Mouse (Mus musculus): ENCODE data around the gene Naa20.
A peak's percentile ranks its signal among the peaks of the same experiment; 100 is the strongest.

The Naa20 gene

DNA sequence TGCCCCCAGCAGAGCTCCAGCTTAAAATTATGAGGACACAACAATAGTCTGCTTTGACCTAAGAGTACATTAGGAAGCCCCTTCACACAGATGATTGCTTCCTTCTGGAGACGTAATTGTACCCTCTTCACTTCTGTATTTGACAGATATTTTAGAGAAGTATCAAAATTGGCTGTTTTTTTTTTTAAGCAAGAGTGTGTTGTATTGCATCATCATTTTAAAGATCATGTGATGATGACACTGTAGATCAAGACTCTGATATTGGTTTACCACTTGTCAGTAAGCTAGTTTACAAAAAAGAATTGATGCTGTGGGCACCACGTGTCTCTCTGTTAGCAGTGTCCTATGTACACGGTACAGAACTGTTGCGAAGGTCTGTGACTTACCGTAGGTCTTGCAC, 50.8 kb downstream of the Naa20 start:
- no peak for DNase-seq

DNA sequence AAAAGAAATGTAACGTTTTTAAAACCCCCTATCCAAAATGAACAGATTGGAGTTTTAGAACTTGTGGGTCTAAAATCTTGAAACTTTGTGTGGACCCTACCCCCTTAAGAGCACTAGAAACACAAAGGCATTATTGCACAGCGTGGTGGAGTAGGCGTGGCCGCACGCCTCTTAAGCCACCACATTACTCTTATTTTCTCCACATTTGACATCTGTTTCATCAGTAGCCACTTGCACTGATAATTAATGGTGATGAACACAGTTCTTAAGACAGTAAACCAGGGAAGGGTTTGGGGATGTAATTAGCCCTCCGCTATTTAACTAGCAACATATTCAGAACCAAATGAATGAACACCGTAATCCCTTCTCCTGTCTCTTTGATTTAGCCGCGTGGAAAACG, 53.9 kb downstream of the Naa20 start:
- DNase-seq, result no peak

DNA sequence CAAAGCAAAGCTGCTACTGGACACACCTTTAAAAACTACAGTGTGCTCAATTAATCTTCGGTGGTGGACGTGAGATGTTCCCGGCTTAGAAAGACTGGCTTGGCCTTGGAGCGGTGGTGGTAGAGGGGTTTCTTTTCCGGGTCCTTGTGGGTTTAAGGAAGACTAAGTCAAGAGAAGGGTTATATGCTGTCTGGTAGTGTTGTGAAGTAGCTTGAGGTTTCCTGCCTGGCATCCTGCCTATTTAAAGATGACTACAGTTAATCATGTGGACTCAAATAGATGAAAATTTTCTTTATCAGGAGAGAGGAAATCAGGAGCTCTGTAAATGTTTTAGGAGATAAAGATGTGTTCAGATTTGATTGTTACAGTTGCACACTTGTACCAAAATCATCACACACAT, 54.4 kb downstream of the Naa20 start:
- no peak for DNase-seq

DNA sequence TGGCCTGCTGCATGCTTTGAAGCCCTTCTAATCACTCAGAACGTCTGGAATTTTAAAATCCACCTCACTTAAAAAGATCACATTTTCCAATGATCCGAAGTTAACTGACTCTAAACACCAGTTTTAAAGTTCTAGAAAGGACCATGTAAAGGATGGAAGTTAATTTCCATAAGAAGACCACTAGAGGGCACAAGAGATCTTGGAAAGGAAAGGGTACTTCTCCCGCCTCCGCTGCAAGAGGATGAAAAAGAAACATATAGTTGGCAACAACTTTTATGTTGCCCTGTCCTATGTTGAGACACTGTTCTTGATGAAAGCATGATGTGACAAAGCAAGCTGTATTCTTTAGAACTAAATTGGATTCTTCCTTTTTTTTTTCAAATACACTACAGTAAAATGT, 55.6 kb downstream of the Naa20 start:
- peak; percentile 21 for DNase-seq

DNA sequence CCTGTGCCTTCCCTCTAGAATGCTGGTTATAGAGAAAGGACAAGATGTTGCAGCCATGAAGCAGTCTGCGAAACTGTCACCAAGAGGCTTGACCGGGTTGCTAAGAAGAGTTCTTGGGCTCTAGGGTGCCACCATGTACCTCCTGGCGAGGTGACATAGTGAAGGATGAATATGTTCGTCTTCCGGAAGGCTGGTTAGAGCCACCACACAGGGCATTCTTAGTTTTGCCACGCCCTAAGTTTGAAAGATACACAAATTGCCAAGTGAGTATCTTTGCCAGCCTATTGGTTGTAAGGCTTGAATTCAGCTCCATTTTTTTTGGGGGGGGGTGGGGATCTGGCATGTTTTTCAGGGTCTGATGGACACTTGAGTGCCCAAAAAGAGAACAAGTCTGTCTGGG, 56.2 kb downstream of the Naa20 start:
- DNase-seq, result no peak

DNA sequence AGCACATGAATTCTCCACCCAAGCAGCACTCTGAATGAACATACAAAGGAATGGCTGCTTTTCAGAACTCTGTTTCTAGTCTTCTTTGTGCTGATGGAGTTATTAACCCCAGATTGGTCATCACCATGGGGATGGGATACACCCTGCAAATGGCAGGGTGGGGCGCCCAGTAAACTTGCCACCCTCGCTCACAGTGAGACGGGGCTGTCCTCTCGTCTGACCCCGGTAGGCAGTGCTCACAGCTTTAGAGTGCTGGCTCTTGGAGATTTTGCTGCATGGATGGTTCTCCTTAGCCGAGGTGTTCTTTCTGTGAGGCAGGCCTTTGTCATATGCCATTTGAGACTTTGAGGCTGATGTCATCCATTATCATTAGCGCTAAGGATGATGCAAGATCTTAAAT, 56.7 kb downstream of the Naa20 start:
- no peak for DNase-seq

DNA sequence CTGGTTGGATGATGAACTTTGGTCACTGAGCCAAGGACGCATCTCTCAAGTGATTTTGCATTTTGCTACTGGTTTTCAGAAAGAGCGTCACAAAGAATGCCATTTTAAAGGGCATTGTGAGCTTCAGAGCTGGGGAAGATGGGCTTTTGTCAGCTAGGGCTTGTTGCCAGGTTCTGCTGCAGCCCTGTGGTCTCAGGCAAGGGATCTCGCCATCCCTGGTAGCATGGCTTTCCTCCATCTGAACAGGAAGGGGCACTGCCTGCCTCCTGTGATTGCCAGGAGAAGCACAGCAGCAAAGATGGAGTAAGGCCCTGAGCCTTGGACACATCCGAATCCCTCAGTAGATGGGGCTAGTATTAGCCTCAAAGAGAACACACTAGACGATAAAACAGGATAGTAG, 60.0 kb downstream of the Naa20 start:
- no peak for DNase-seq

Measured in lung, postnatal 36 days (tissue).